Comparison of ENCODE assay signal across 8 mouse cellular contexts in the genomic region with DNA sequence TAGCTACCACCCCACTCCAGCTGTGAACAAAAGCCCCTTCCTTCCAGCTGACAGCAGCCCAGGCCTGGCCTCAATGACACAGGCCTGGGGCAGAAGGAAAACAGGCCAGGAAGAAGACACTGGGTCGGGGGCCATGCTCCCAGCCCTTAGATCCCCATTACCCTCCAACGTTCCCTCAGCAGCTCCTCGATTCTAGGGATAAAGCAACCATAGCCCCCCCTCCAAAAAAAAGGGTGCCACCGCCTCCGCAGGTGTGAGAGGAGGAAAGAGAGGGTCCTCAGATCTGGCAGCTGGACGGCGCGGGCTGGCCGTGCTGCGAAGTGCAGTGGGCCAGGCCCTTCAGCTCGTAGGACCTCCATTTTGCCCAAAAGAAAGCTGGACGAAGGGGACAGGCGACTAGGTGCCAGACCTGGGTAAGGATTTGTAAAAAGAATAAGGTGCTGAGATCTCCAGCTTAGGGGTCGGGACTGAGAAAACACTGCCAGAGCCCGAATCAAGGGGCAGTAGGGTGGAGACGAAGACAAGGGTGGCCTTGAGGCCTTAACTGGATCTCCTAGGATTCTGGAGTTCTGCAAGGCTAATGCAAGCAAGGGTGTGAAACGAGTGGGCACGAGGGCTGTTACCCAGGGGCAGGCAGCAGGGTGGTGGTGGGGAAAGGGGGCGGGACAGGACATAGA. TPM values are rescaled to one million over a fixed set of nuclear protein-coding genes. Genes with fewer than 3 reads are reported as not detected.
DNase-seq lines count a peak whose midpoint lies in the region; ATAC-seq and TF ChIP-seq lines count a peak whose summit lies in the region.

No protein-coding gene starts in this region.

- H3K27me3 ChIP-seq in CH12.LX (replicated peaks): peaks cover 1% of the 10 kb centered on the region
- no peaks in the 10 kb centered on the region for H3K27me3 ChIP-seq in hindbrain, embryonic 10.5 days (ENCODE audit: insufficient read depth, poor library complexity, severe bottlenecking)
- no peaks in the 10 kb centered on the region for H3K27me3 ChIP-seq in liver, embryonic 14.5 days (ENCODE audit: control insufficient read depth, insufficient read depth, low read length)
- no peaks in the 10 kb centered on the region for H3K27me3 ChIP-seq in stomach, embryonic 14.5 days (ENCODE audit: control insufficient read depth, insufficient read depth, low read length)

- H3K79me2 ChIP-seq in CH12.LX (replicated peaks; ENCODE audit: control insufficient read depth, extremely low read depth, insufficient read depth, poor library complexity, severe bottlenecking): peaks cover 29% of the 10 kb centered on the region

- no peak for TF ChIP-seq POLR2A in CH12.LX (IDR thresholded peaks at IDR 0.05; ENCODE audit: low read depth, low read length)

- intact Hi-C loops in left cerebral cortex, postnatal 4 days (cut with DNase I): loop anchor here (5.0 kb wide), 1 partner anchor 45 kb away; no protein-coding TSS in a partner anchor

- peak overlapping the region; percentile 79 to 93 (median 93) for H3K4me3 ChIP-seq in CH12.LX (replicated peaks in 1 of 3; ENCODE audit: low read depth in 2 of 3, low read length in 2 of 3, poor library complexity in 1 of 3)
- peak overlapping the region; percentile 82 for H3K4me3 ChIP-seq in hindbrain, embryonic 10.5 days
- peak overlapping the region; percentile 68 to 95 for H3K4me3 ChIP-seq in liver, embryonic 14.5 days (ENCODE audit: insufficient read depth in 1 of 2, low read depth in 2 of 2, low read length in 2 of 2)
- peak overlapping the region; percentile 90 for H3K4me3 ChIP-seq in stomach, embryonic 14.5 days (ENCODE audit: low read depth, low read length)

- H3K36me3 ChIP-seq in CH12.LX (replicated peaks in 1 of 2; ENCODE audit: control insufficient read depth in 1 of 2, insufficient read depth in 1 of 2, low read length in 1 of 2): peaks cover 27 to 32% of the 10 kb centered on the region in 2 experiments
- peaks cover 33% of the 10 kb centered on the region for H3K36me3 ChIP-seq in hindbrain, embryonic 10.5 days
- peaks cover 29% of the 10 kb centered on the region for H3K36me3 ChIP-seq in liver, embryonic 14.5 days (replicated peaks; ENCODE audit: control insufficient read depth, insufficient read depth, low read depth)
- peaks cover 30% of the 10 kb centered on the region for H3K36me3 ChIP-seq in stomach, embryonic 14.5 days (ENCODE audit: control insufficient read depth, insufficient read depth, low read length)

- peak overlapping the region; percentile 96 for H3K9ac ChIP-seq in CH12.LX (ENCODE audit: insufficient read depth, low read depth)
- H3K9ac ChIP-seq in liver, embryonic 14.5 days (replicated peaks): peak overlapping the region; percentile 95
- peak overlapping the region; percentile 67 for H3K9ac ChIP-seq in stomach, embryonic 14.5 days (replicated peaks; ENCODE audit: low read depth, low read length)

- no peak for TF ChIP-seq EP300 in CH12.LX (IDR thresholded peaks at IDR 0.05; ENCODE audit: low read length)
- no peak for TF ChIP-seq EP300 in liver, embryonic 14.5 days (IDR thresholded peaks at IDR 0.05; ENCODE audit: low read depth)

- in situ Hi-C loops in CH12.LX (cut with MboI; ENCODE audit: low pct_ligation_motif_present, low pct_unique_long_range_greater_than_20kb, low sequenced_read_pairs): loop anchor here (5.0 kb wide), 1 partner anchor 35 kb away; a partner anchor contains a TSS

- peak; percentile 61 for DNase-seq in kidney, adult 18-20 months
- DNase-seq in kidney, postnatal 14 days: no peak
- peak; percentile 14 for DNase-seq in CH12.LX (ENCODE audit: extremely low read depth)
- DNase-seq in cerebellum, postnatal 36 days: peak; percentile 21 to 42
- DNase-seq in hindbrain, embryonic 10.5 days (ENCODE audit: low spot score): peak; percentile 57
- DNase-seq in liver, embryonic 14.5 days (ENCODE audit: low read depth in 3 of 3, low spot score in 3 of 3): no peak
- no peak for DNase-seq in left cerebral cortex, postnatal 4 days

- ATAC-seq in liver, embryonic 14.5 days (ENCODE audit: insufficient read depth): no peak
- ATAC-seq in stomach, embryonic 14.5 days (ENCODE audit: insufficient number of reproducible peaks, insufficient read depth, low FRiP score, low read depth): 0 out of 2 replicates have a peak, but pooled peaks have one; percentile 0

- H3K27ac ChIP-seq in CH12.LX (ENCODE audit: insufficient read depth, low read depth): peak overlapping the region; percentile 44; the same call in 1 of the 2 replicates
- H3K27ac ChIP-seq in hindbrain, embryonic 10.5 days: peak overlapping the region; percentile 95
- peak overlapping the region; percentile 74 for H3K27ac ChIP-seq in liver, embryonic 14.5 days
- peak overlapping the region; percentile 92 for H3K27ac ChIP-seq in stomach, embryonic 14.5 days (ENCODE audit: low read length)

- peaks cover 3 to 37% of the 10 kb centered on the region in 2 experiments; a peak in 3 of 4 replicates for H3K4me1 ChIP-seq in CH12.LX (ENCODE audit: control insufficient read depth in 1 of 2, insufficient read depth in 2 of 2)
- H3K4me1 ChIP-seq in hindbrain, embryonic 10.5 days (replicated peaks): peaks cover 52% of the 10 kb centered on the region
- H3K4me1 ChIP-seq in liver, embryonic 14.5 days (replicated peaks; ENCODE audit: control insufficient read depth in 2 of 2, insufficient read depth in 2 of 2, low read length in 1 of 2): peaks cover 4 to 9% of the 10 kb centered on the region in 2 experiments; a peak in 3 of 4 replicates
- H3K4me1 ChIP-seq in stomach, embryonic 14.5 days (ENCODE audit: control insufficient read depth, insufficient read depth, low read length): 0 out of 2 replicates have a peak, but pooled peaks cover 4% of the 10 kb centered on the region

- no peaks in the 10 kb centered on the region for H3K9me3 ChIP-seq in CH12.LX (replicated peaks; ENCODE audit: low read length)
- no peaks in the 10 kb centered on the region for H3K9me3 ChIP-seq in hindbrain, embryonic 10.5 days
- H3K9me3 ChIP-seq in liver, embryonic 14.5 days (ENCODE audit: control insufficient read depth, low read length): no peaks in the 10 kb centered on the region
- H3K9me3 ChIP-seq in stomach, embryonic 14.5 days (ENCODE audit: control insufficient read depth, low read depth, low read length): no peaks in the 10 kb centered on the region

- 1% methylated on average over 19 of the region's 19 CpGs for WGBS in hindbrain, embryonic 10.5 days
- WGBS in liver, embryonic 14.5 days (ENCODE audit: insufficient replicate concordance): under 1% methylated on average over 19 of the region's 19 CpGs
- WGBS in stomach, embryonic 14.5 days: under 1% methylated on average over 19 of the region's 19 CpGs

- no peak for TF ChIP-seq CTCF in CH12.LX (conservative IDR thresholded peaks at IDR 0.05 in 1 of 2, IDR thresholded peaks at IDR 0.05 in 1 of 2; ENCODE audit: low read depth in 2 of 2, low read length in 2 of 2)
- no peak for TF ChIP-seq CTCF in liver, embryonic 14.5 days (IDR thresholded peaks at IDR 0.05; ENCODE audit: low read depth)

- peak overlapping the region; percentile 81 for H3K4me2 ChIP-seq in CH12.LX (ENCODE audit: insufficient read depth, low read depth, poor library complexity, severe bottlenecking)
- peak overlapping the region; percentile 90 for H3K4me2 ChIP-seq in liver, embryonic 14.5 days (ENCODE audit: low read depth)
- peak overlapping the region; percentile 91 for H3K4me2 ChIP-seq in stomach, embryonic 14.5 days (replicated peaks; ENCODE audit: low read depth, low read length)

- dilution Hi-C loops in CH12.LX (cut with MboI; ENCODE audit: extremely low pct_ligation_motif_present, extremely low pct_unique_long_range_greater_than_20kb, low sequenced_read_pairs): no loop called here

- TF ChIP-seq RAD21 in CH12.LX (IDR thresholded peaks at IDR 0.05; ENCODE audit: low read depth, low read length): no peak

RNA-seq across cellular contexts. Expression of a gene that starts 0.8 kb away (rescaled TPM):
- total RNA-seq in CH12.LX (2012; rRNA removed): not detected in 2 replicates
- total RNA-seq in CH12.LX (2014; rRNA removed): not detected in 2 replicates
- polyA plus RNA-seq in CH12.LX (2012; ENCODE audit: insufficient read length, low read depth): not detected in 2 replicates
- 1.3 and 4.5 TPM in 2 replicates for polyA plus RNA-seq in hindbrain, embryonic 10.5 days (2016; fragmentation: Nextera tagmentation; extraction: Ambion mirVana)
- 0.40 and 0.47 TPM in 2 replicates for polyA plus RNA-seq in liver, embryonic 14.5 days (2012; rRNA removed)
- polyA plus RNA-seq in liver, embryonic 14.5 days (2014; fragmentation: Nextera tagmentation; extraction: Ambion mirVana): 0.62 and 0.85 TPM in 2 replicates
- polyA plus RNA-seq in stomach, embryonic 14.5 days (2014; fragmentation: Nextera tagmentation; extraction: Ambion mirVana): 0.38 TPM in 1 of 2 replicates, not detected in the other
- not detected for total RNA-seq in left cerebral cortex, postnatal 4 days (2021)

RNA-seq across cellular contexts. Expression of a gene that starts 1.0 kb away (rescaled TPM):
- 388 and 480 TPM in 2 replicates for total RNA-seq in CH12.LX (2012; rRNA removed)
- total RNA-seq in CH12.LX (2014; rRNA removed): 261 and 264 TPM in 2 replicates
- 312 and 327 TPM in 2 replicates for polyA plus RNA-seq in CH12.LX (2012; ENCODE audit: insufficient read length, low read depth)
- 387 and 460 TPM in 2 replicates for polyA plus RNA-seq in hindbrain, embryonic 10.5 days (2016; fragmentation: Nextera tagmentation; extraction: Ambion mirVana)
- polyA plus RNA-seq in liver, embryonic 14.5 days (2012; rRNA removed): 211 and 215 TPM in 2 replicates
- polyA plus RNA-seq in liver, embryonic 14.5 days (2014; fragmentation: Nextera tagmentation; extraction: Ambion mirVana): 151 and 157 TPM in 2 replicates
- polyA plus RNA-seq in stomach, embryonic 14.5 days (2014; fragmentation: Nextera tagmentation; extraction: Ambion mirVana): 404 and 443 TPM in 2 replicates
- total RNA-seq in left cerebral cortex, postnatal 4 days (2021): 1,000 to 10,000 TPM; 1,140 to 1,206 TPM

RNA-seq across cellular contexts. Expression of a gene that starts 13.9 kb away (rescaled TPM):
- total RNA-seq in CH12.LX (2012; rRNA removed) (4.9 and 5.9 TPM in 2 replicates), CH12.LX (2014; rRNA removed) (0.98 and 1.3 TPM in 2 replicates)
- polyA plus RNA-seq in CH12.LX (2012; ENCODE audit: insufficient read length, low read depth): 12.3 and 14.0 TPM in 2 replicates
- 14.7 and 14.9 TPM in 2 replicates for polyA plus RNA-seq in hindbrain, embryonic 10.5 days (2016; fragmentation: Nextera tagmentation; extraction: Ambion mirVana)
- polyA plus RNA-seq in liver, embryonic 14.5 days (2012; rRNA removed): 4.6 and 5.7 TPM in 2 replicates
- 2.1 and 2.8 TPM in 2 replicates for polyA plus RNA-seq in liver, embryonic 14.5 days (2014; fragmentation: Nextera tagmentation; extraction: Ambion mirVana)
- polyA plus RNA-seq in stomach, embryonic 14.5 days (2014; fragmentation: Nextera tagmentation; extraction: Ambion mirVana): 16.0 and 16.3 TPM in 2 replicates
- 10 to 100 TPM; 56.5 to 63.6 TPM for total RNA-seq in left cerebral cortex, postnatal 4 days (2021)

RNA-seq across cellular contexts. Expression of a gene that starts 21.0 kb away (rescaled TPM):
- total RNA-seq in CH12.LX (2012; rRNA removed) (not detected in 2 replicates), CH12.LX (2014; rRNA removed) (not detected in 2 replicates)
- polyA plus RNA-seq in CH12.LX (2012; ENCODE audit: insufficient read length, low read depth): not detected in 2 replicates
- 10.3 and 47.6 TPM in 2 replicates for polyA plus RNA-seq in hindbrain, embryonic 10.5 days (2016; fragmentation: Nextera tagmentation; extraction: Ambion mirVana)
- polyA plus RNA-seq in liver, embryonic 14.5 days (2012; rRNA removed): 0.15 TPM in 1 of 2 replicates, not detected in the other
- not detected in 2 replicates for polyA plus RNA-seq in liver, embryonic 14.5 days (2014; fragmentation: Nextera tagmentation; extraction: Ambion mirVana)
- polyA plus RNA-seq in stomach, embryonic 14.5 days (2014; fragmentation: Nextera tagmentation; extraction: Ambion mirVana): 6.7 and 7.3 TPM in 2 replicates
- 100 to 1,000 TPM; 151 to 176 TPM for total RNA-seq in left cerebral cortex, postnatal 4 days (2021)

RNA-seq across cellular contexts. Expression of a gene that starts 30.0 kb away (rescaled TPM):
- 38.5 and 44.9 TPM in 2 replicates for total RNA-seq in CH12.LX (2012; rRNA removed)
- total RNA-seq in CH12.LX (2014; rRNA removed): 44.2 and 44.9 TPM in 2 replicates
- polyA plus RNA-seq in CH12.LX (2012; ENCODE audit: insufficient read length, low read depth): 34.6 and 35.0 TPM in 2 replicates
- 56.1 and 70.9 TPM in 2 replicates for polyA plus RNA-seq in hindbrain, embryonic 10.5 days (2016; fragmentation: Nextera tagmentation; extraction: Ambion mirVana)
- polyA plus RNA-seq in liver, embryonic 14.5 days (2012; rRNA removed): 25.3 and 29.2 TPM in 2 replicates
- polyA plus RNA-seq in liver, embryonic 14.5 days (2014; fragmentation: Nextera tagmentation; extraction: Ambion mirVana): 34.6 and 36.5 TPM in 2 replicates
- 51.7 and 56.2 TPM in 2 replicates for polyA plus RNA-seq in stomach, embryonic 14.5 days (2014; fragmentation: Nextera tagmentation; extraction: Ambion mirVana)
- total RNA-seq in left cerebral cortex, postnatal 4 days (2021): 10 to 100 TPM; 33.7 to 37.6 TPM

Comparison
In these comparisons a context has a peak if more than half of its experiments do, and no peak if none do; other contexts are left out.
1. DNase-seq: peak in kidney, adult 18-20 months (single experiment), CH12.LX (single experiment), cerebellum, postnatal 36 days (2 of 2) and hindbrain, embryonic 10.5 days (single experiment); none in kidney, postnatal 14 days (single experiment), liver, embryonic 14.5 days (0 of 3) and left cerebral cortex, postnatal 4 days (single experiment).
2. H3K27ac ChIP-seq: peak in every context shown above with its lines; median percentile 95 in hindbrain, embryonic 10.5 days; 92 in stomach, embryonic 14.5 days; 74 in liver, embryonic 14.5 days; 44 in CH12.LX.
3. Peak in every context shown above with its lines, with median percentiles within 50 percentile points of each other: H3K4me2 ChIP-seq, H3K4me3 ChIP-seq and H3K9ac ChIP-seq.